Mouse (Mus musculus) lung, postnatal 36 days (tissue): ENCODE data around the gene Fibp.

Experiments used
- DNase-seq: peaks from one replicate; pipeline ENCODE4 v3.0.0; 2022; ENCODE audit warnings: mixed read lengths

The Fibp gene

GRCm38 (mm10) chr19:5460465-5460911 is at the start of gene Fibp:
Gene Fibp, plus strand, starts transcription at chr19:5460615.
- DNase-seq = peak; percentile 92

GRCm38 (mm10) chr19:5410641-5411040 is 49.8 kb upstream of the Fibp start:
- no peak for DNase-seq

GRCm38 (mm10) chr19:5411961-5412360 is 48.5 kb upstream of the Fibp start:
- DNase-seq = no peak

GRCm38 (mm10) chr19:5413840-5414239 is 46.6 kb upstream of the Fibp start:
- no peak for DNase-seq

- DNase-seq = peak; percentile 69
Observed at GRCm38 (mm10) chr19:5414534-5414957, 45.9 kb upstream of the Fibp start.

GRCm38 (mm10) chr19:5418750-5419466 is 41.5 kb upstream of the Fibp start:
- DNase-seq = peak; percentile 46

GRCm38 (mm10) chr19:5419630-5420029 is 40.8 kb upstream of the Fibp start:
- DNase-seq = no peak

GRCm38 (mm10) chr19:5420579-5420978 is 39.8 kb upstream of the Fibp start:
- no peak for DNase-seq

- no peak for DNase-seq
Observed at GRCm38 (mm10) chr19:5421784-5422183, 38.6 kb upstream of the Fibp start.

GRCm38 (mm10) chr19:5422267-5422666 is 38.1 kb upstream of the Fibp start:
- no peak for DNase-seq

- no peak for DNase-seq
Observed at GRCm38 (mm10) chr19:5422895-5423443, 37.4 kb upstream of the Fibp start.

- DNase-seq = no peak
Observed at GRCm38 (mm10) chr19:5423561-5423960, 36.9 kb upstream of the Fibp start.

GRCm38 (mm10) chr19:5424092-5424781 is 36.2 kb upstream of the Fibp start:
- peak; percentile 91 for DNase-seq

GRCm38 (mm10) chr19:5424782-5425741 is 35.4 kb upstream of the Fibp start, which contains the start of the genes Drap1 and AI837181:
Gene Drap1, minus strand, starts transcription at chr19:5424979.
Gene AI837181, plus strand, starts transcription at chr19:5425144.
- DNase-seq = peak; percentile 95

GRCm38 (mm10) chr19:5425906-5426565 is 34.4 kb upstream of the Fibp start:
- no peak for DNase-seq

- no peak for DNase-seq
Observed at GRCm38 (mm10) chr19:5426640-5427290, 33.6 kb upstream of the Fibp start.

GRCm38 (mm10) chr19:5428083-5428482 is 32.3 kb upstream of the Fibp start:
- peak; percentile 79 for DNase-seq

GRCm38 (mm10) chr19:5429219-5429618 is 31.2 kb upstream of the Fibp start:
- no peak for DNase-seq

- DNase-seq = no peak
Observed at GRCm38 (mm10) chr19:5429806-5430205, 30.6 kb upstream of the Fibp start.

- DNase-seq = no peak
Observed at GRCm38 (mm10) chr19:5430408-5430807, 30.0 kb upstream of the Fibp start.

GRCm38 (mm10) chr19:5431911-5432464 is 28.4 kb upstream of the Fibp start:
- DNase-seq = peak; percentile 72
